Mouse (Mus musculus): ENCODE data around the gene Evi2b. TPM values are rescaled to one million over a fixed set of nuclear protein-coding genes. Genes with fewer than 3 reads are reported as not detected.
A peak's percentile ranks its signal among the peaks of the same experiment; 100 is the strongest.

Gene Evi2b
- polyA plus RNA-seq, 1 experiment from 2014 or later, result 1.1 TPM

- H3K9me3 ChIP-seq (ENCODE audit: control insufficient read depth, low read length), result no peaks in the 10 kb centered on the region
- no peak for ATAC-seq
- H3K9ac ChIP-seq (ENCODE audit: low read depth, low read length), result no peak overlapping the region
- H3K4me2 ChIP-seq (ENCODE audit: low read depth, low read length), result no peak overlapping the region
- H3K27ac ChIP-seq (ENCODE audit: low read length), result no peak overlapping the region
- H3K4me3 ChIP-seq (ENCODE audit: low read length), result no peak overlapping the region
- H3K27me3 ChIP-seq (replicated peaks; ENCODE audit: control insufficient read depth, insufficient read depth, low read length), result no peaks in the 10 kb centered on the region
- no peaks in the 10 kb centered on the region for H3K36me3 ChIP-seq (ENCODE audit: control insufficient read depth, insufficient read depth, low read length)
- H3K4me1 ChIP-seq (ENCODE audit: control insufficient read depth, insufficient read depth, low read length), result no peaks in the 10 kb centered on the region; the same call in 1 of the 2 replicates
- WGBS, result 85% methylated on average over 3 of the region's 3 CpGs
These were observed 11.6 kb downstream of the Evi2b start for GRCm38 (mm10) chr11:79511970-79512369.

- H3K9me3 ChIP-seq (ENCODE audit: control insufficient read depth, low read length), result no peaks in the 10 kb centered on the region
- H3K36me3 ChIP-seq (ENCODE audit: control insufficient read depth, insufficient read depth, low read length), result 0 out of 2 replicates have a peak, but pooled peaks cover 3% of the 10 kb centered on the region
- ATAC-seq, result no peak
- H3K4me2 ChIP-seq (ENCODE audit: low read depth, low read length), result no peak overlapping the region
- WGBS, result 83% methylated on average over 7 of the region's 7 CpGs
- H3K27ac ChIP-seq (ENCODE audit: low read length), result no peak overlapping the region
- H3K27me3 ChIP-seq (replicated peaks; ENCODE audit: control insufficient read depth, insufficient read depth, low read length), result no peaks in the 10 kb centered on the region
- H3K4me3 ChIP-seq (ENCODE audit: low read length), result no peak overlapping the region
- no peak overlapping the region for H3K9ac ChIP-seq (ENCODE audit: low read depth, low read length)
- no peaks in the 10 kb centered on the region for H3K4me1 ChIP-seq (ENCODE audit: control insufficient read depth, insufficient read depth, low read length)
These were observed 19.1 kb downstream of the Evi2b start for GRCm38 (mm10) chr11:79504506-79504905.

GRCm38 (mm10) chr11:79503845-79504244, 19.7 kb downstream of the Evi2b start, which contains the start of gene Omg:
TSS of gene Omg (minus strand) at chr11:79504084.
- Histone ChIP-seq H3K27me3 (replicated peaks; ENCODE audit: control insufficient read depth, insufficient read depth, low read length) (no peaks in the 10 kb centered on the region), H3K9me3 (ENCODE audit: control insufficient read depth, low read length) (no peaks in the 10 kb centered on the region), H3K27ac (ENCODE audit: low read length) (no peak within 1 kb of the TSS), H3K4me3 (ENCODE audit: low read length) (no peak within 1 kb of the TSS), H3K4me2 (ENCODE audit: low read depth, low read length) (no peak within 1 kb of the TSS), H3K9ac (ENCODE audit: low read depth, low read length) (no peak within 1 kb of the TSS), H3K36me3 (ENCODE audit: control insufficient read depth, insufficient read depth, low read length) (0 out of 2 replicates have a peak, but pooled peaks cover 3% of the 10 kb centered on the region), H3K4me1 (ENCODE audit: control insufficient read depth, insufficient read depth, low read length) (no peaks in the 10 kb centered on the region)
- 57% methylated on average over 8 of the region's 8 CpGs for WGBS
- no peak for ATAC-seq

- Histone ChIP-seq H3K9me3 (ENCODE audit: control insufficient read depth, low read length) (no peaks in the 10 kb centered on the region), H3K4me2 (ENCODE audit: low read depth, low read length) (no peak overlapping the region), H3K9ac (ENCODE audit: low read depth, low read length) (no peak overlapping the region), H3K27me3 (replicated peaks; ENCODE audit: control insufficient read depth, insufficient read depth, low read length) (no peaks in the 10 kb centered on the region), H3K27ac (ENCODE audit: low read length) (no peak overlapping the region), H3K36me3 (ENCODE audit: control insufficient read depth, insufficient read depth, low read length) (0 out of 2 replicates have a peak, but pooled peaks cover 3% of the 10 kb centered on the region), H3K4me3 (ENCODE audit: low read length) (no peak overlapping the region), H3K4me1 (ENCODE audit: control insufficient read depth, insufficient read depth, low read length) (no peaks in the 10 kb centered on the region)
- no peak for ATAC-seq
- WGBS, result 78% methylated on average over 2 of the region's 2 CpGs
These were observed 20.6 kb downstream of the Evi2b start for GRCm38 (mm10) chr11:79502917-79503316.

- Histone ChIP-seq H3K4me3 (ENCODE audit: low read length) (no peak overlapping the region), H3K9me3 (ENCODE audit: control insufficient read depth, low read length) (no peaks in the 10 kb centered on the region), H3K27ac (ENCODE audit: low read length) (no peak overlapping the region), H3K27me3 (replicated peaks; ENCODE audit: control insufficient read depth, insufficient read depth, low read length) (no peaks in the 10 kb centered on the region), H3K4me2 (ENCODE audit: low read depth, low read length) (no peak overlapping the region), H3K4me1 (ENCODE audit: control insufficient read depth, insufficient read depth, low read length) (no peaks in the 10 kb centered on the region), H3K9ac (ENCODE audit: low read depth, low read length) (no peak overlapping the region), H3K36me3 (ENCODE audit: control insufficient read depth, insufficient read depth, low read length) (no peaks in the 10 kb centered on the region)
- WGBS, result 79% methylated on average over 10 of the region's 10 CpGs
- ATAC-seq, result no peak
These were observed 28.4 kb downstream of the Evi2b start for GRCm38 (mm10) chr11:79494976-79495800.

GRCm38 (mm10) chr11:79484721-79485120, 38.8 kb downstream of the Evi2b start:
- no peak for ATAC-seq

GRCm38 (mm10) chr11:79483876-79484528, 39.6 kb downstream of the Evi2b start:
- 74% methylated on average over 7 of the region's 7 CpGs for WGBS
- 0 out of 2 replicates have a peak overlapping the region, but pooled peaks have one; percentile 41 for H3K27ac ChIP-seq (ENCODE audit: low read length)

More at GRCm38 (mm10) chr11:79484721-79485120, 38.8 kb downstream of the Evi2b start:
- Histone ChIP-seq H3K9me3 (ENCODE audit: control insufficient read depth, low read length) (no peaks in the 10 kb centered on the region), H3K4me2 (ENCODE audit: low read depth, low read length) (no peak overlapping the region), H3K36me3 (ENCODE audit: control insufficient read depth, insufficient read depth, low read length) (no peaks in the 10 kb centered on the region), H3K27ac (ENCODE audit: low read length) (no peak overlapping the region), H3K4me1 (ENCODE audit: control insufficient read depth, insufficient read depth, low read length) (0 out of 2 replicates have a peak, but pooled peaks cover 3% of the 10 kb centered on the region), H3K27me3 (replicated peaks; ENCODE audit: control insufficient read depth, insufficient read depth, low read length) (no peaks in the 10 kb centered on the region), H3K9ac (ENCODE audit: low read depth, low read length) (no peak overlapping the region), H3K4me3 (ENCODE audit: low read length) (no peak overlapping the region)

GRCm38 (mm10) chr11:79483392-79483791, 40.2 kb downstream of the Evi2b start:
- H3K4me2 ChIP-seq (ENCODE audit: low read depth, low read length), result no peak overlapping the region
- H3K9me3 ChIP-seq (ENCODE audit: control insufficient read depth, low read length), result no peaks in the 10 kb centered on the region
- H3K4me3 ChIP-seq (ENCODE audit: low read length), result no peak overlapping the region
- H3K4me1 ChIP-seq (ENCODE audit: control insufficient read depth, insufficient read depth, low read length), result no peaks in the 10 kb centered on the region
- H3K27me3 ChIP-seq (replicated peaks; ENCODE audit: control insufficient read depth, insufficient read depth, low read length), result no peaks in the 10 kb centered on the region
- ATAC-seq, result no peak
- H3K9ac ChIP-seq (ENCODE audit: low read depth, low read length), result no peak overlapping the region
- H3K36me3 ChIP-seq (ENCODE audit: control insufficient read depth, insufficient read depth, low read length), result no peaks in the 10 kb centered on the region
- H3K27ac ChIP-seq (ENCODE audit: low read length), result no peak overlapping the region
- WGBS, result 56% methylated on average over 6 of the region's 6 CpGs

More at GRCm38 (mm10) chr11:79483876-79484528, 39.6 kb downstream of the Evi2b start:
- H3K4me3 ChIP-seq (ENCODE audit: low read length), result no peak overlapping the region
- no peaks in the 10 kb centered on the region for H3K27me3 ChIP-seq (replicated peaks; ENCODE audit: control insufficient read depth, insufficient read depth, low read length)
- no peaks in the 10 kb centered on the region for H3K4me1 ChIP-seq (ENCODE audit: control insufficient read depth, insufficient read depth, low read length)
- no peak overlapping the region for H3K4me2 ChIP-seq (ENCODE audit: low read depth, low read length)
- ATAC-seq, result no peak
- no peak overlapping the region for H3K9ac ChIP-seq (ENCODE audit: low read depth, low read length)
- no peaks in the 10 kb centered on the region for H3K36me3 ChIP-seq (ENCODE audit: control insufficient read depth, insufficient read depth, low read length)
- H3K9me3 ChIP-seq (ENCODE audit: control insufficient read depth, low read length), result no peaks in the 10 kb centered on the region

GRCm38 (mm10) chr11:79468097-79468496, 55.5 kb downstream of the Evi2b start:
- H3K9ac ChIP-seq (ENCODE audit: low read depth, low read length), result no peak overlapping the region
- no peaks in the 10 kb centered on the region for H3K9me3 ChIP-seq (ENCODE audit: control insufficient read depth, low read length)
- H3K4me3 ChIP-seq (ENCODE audit: low read length), result no peak overlapping the region
- no peak overlapping the region for H3K27ac ChIP-seq (ENCODE audit: low read length)
- no peak overlapping the region for H3K4me2 ChIP-seq (ENCODE audit: low read depth, low read length)
- H3K4me1 ChIP-seq (ENCODE audit: control insufficient read depth, insufficient read depth, low read length), result no peaks in the 10 kb centered on the region
- H3K36me3 ChIP-seq (ENCODE audit: control insufficient read depth, insufficient read depth, low read length), result peaks cover 8% of the 10 kb centered on the region; the same call in 1 of the 2 replicates
- no peak for ATAC-seq
- 84% methylated on average over 1 of the region's 1 CpGs for WGBS
- H3K27me3 ChIP-seq (replicated peaks; ENCODE audit: control insufficient read depth, insufficient read depth, low read length), result no peaks in the 10 kb centered on the region
